Mouse (Mus musculus): Measurements from ENCODE around the gene B3gnt4. TPM values are rescaled to one million over a fixed set of nuclear protein-coding genes. Genes with fewer than 3 reads are reported as not detected.
"Not testable (repeated sequence)": the region's sequence is repeated elsewhere in the genome, so short reads cannot be mapped to it uniquely, and the experiment has no call there.

The B3gnt4 gene
- total and polyA plus RNA-seq, 2 experiments from 2014 or later, result 1.4 to 4.5 TPM

GRCm38 (mm10) chr5:123489112-123489785 lies 21.0 kb upstream of the B3gnt4 start, which contains the start of the genes Lrrc43 and Il31:
Lrrc43 (plus strand) TSS chr5:123489305.
Il31 (minus strand) TSS chr5:123489489.
- Histone ChIP-seq H3K27ac (no peak within 1 kb of the TSS), H3K9ac (replicated peaks; ENCODE audit: low read length) (peak within 1 kb of the TSS; percentile 28; the same call in 1 of the 2 replicates), H3K4me2 (ENCODE audit: low read depth, low read length) (peak within 1 kb of the TSS; percentile 56), H3K4me1 (ENCODE audit: insufficient read depth, low read length) (peaks cover 7% of the 10 kb centered on the region; the same call in 1 of the 2 replicates), H3K4me3 (ENCODE audit: low read length) (peak within 1 kb of the TSS; percentile 24), H3K27me3 (ENCODE audit: insufficient read depth, low read length) (no peaks in the 10 kb centered on the region), H3K9me3 (ENCODE audit: low read length) (no peaks in the 10 kb centered on the region), H3K36me3 (ENCODE audit: insufficient read depth, low read length) (no peaks in the 10 kb centered on the region)
- TF ChIP-seq CTCF (IDR thresholded peaks at IDR 0.05; ENCODE audit: low read depth), result no peak
- ATAC-seq, result peak; percentile 76
- WGBS, result 6% methylated on average over 25 of the region's 25 CpGs
- DNase-seq (ENCODE audit: low spot score), result peak; percentile 71

GRCm38 (mm10) chr5:123489935-123490334 lies 20.3 kb upstream of the B3gnt4 start:
- Histone ChIP-seq H3K27me3 (ENCODE audit: insufficient read depth, low read length) (no peaks in the 10 kb centered on the region), H3K9me3 (ENCODE audit: low read length) (no peaks in the 10 kb centered on the region), H3K9ac (replicated peaks; ENCODE audit: low read length) (no peak overlapping the region), H3K27ac (no peak overlapping the region), H3K4me3 (ENCODE audit: low read length) (no peak overlapping the region), H3K4me1 (ENCODE audit: insufficient read depth, low read length) (peaks cover 7% of the 10 kb centered on the region; the same call in 1 of the 2 replicates), H3K36me3 (ENCODE audit: insufficient read depth, low read length) (no peaks in the 10 kb centered on the region), H3K4me2 (ENCODE audit: low read depth, low read length) (no peak overlapping the region)
- TF ChIP-seq CTCF (IDR thresholded peaks at IDR 0.05; ENCODE audit: low read depth), result no peak
- DNase-seq (ENCODE audit: low spot score) (no peak), ATAC-seq (no peak)
- 61% methylated on average over 9 of the region's 9 CpGs for WGBS

GRCm38 (mm10) chr5:123499717-123500116 lies 10.5 kb upstream of the B3gnt4 start:
- 40% methylated on average over 4 of the region's 4 CpGs for WGBS
- no peaks in the 10 kb centered on the region for H3K36me3 ChIP-seq (ENCODE audit: insufficient read depth, low read length)

GRCm38 (mm10) chr5:123501973-123502372 lies 8.3 kb upstream of the B3gnt4 start:
- Histone ChIP-seq H3K27ac (no peak overlapping the region), H3K4me3 (ENCODE audit: low read length) (no peak overlapping the region), H3K9ac (replicated peaks; ENCODE audit: low read length) (no peak overlapping the region), H3K4me2 (ENCODE audit: low read depth, low read length) (no peak overlapping the region), H3K36me3 (ENCODE audit: insufficient read depth, low read length) (no peaks in the 10 kb centered on the region), H3K9me3 (ENCODE audit: low read length) (no peaks in the 10 kb centered on the region), H3K4me1 (ENCODE audit: insufficient read depth, low read length) (peaks cover 4% of the 10 kb centered on the region; the same call in 1 of the 2 replicates), H3K27me3 (ENCODE audit: insufficient read depth, low read length) (no peaks in the 10 kb centered on the region)
- WGBS, result 76% methylated on average over 4 of the region's 4 CpGs
- ATAC-seq (no peak), DNase-seq (ENCODE audit: low spot score) (no peak)
- TF ChIP-seq CTCF (IDR thresholded peaks at IDR 0.05; ENCODE audit: low read depth), result no peak

More at GRCm38 (mm10) chr5:123499717-123500116, 10.5 kb upstream of the B3gnt4 start:
- no peak overlapping the region for H3K9ac ChIP-seq (replicated peaks; ENCODE audit: low read length)
- H3K4me2 ChIP-seq (ENCODE audit: low read depth, low read length), result no peak overlapping the region
- no peak overlapping the region for H3K4me3 ChIP-seq (ENCODE audit: low read length)
- no peak overlapping the region for H3K27ac ChIP-seq
- H3K4me1 ChIP-seq (ENCODE audit: insufficient read depth, low read length), result peaks cover 4% of the 10 kb centered on the region; the same call in 1 of the 2 replicates
- H3K27me3 ChIP-seq (ENCODE audit: insufficient read depth, low read length), result no peaks in the 10 kb centered on the region
- peak; percentile 55; the same call in 1 of the 2 replicates for ATAC-seq
- DNase-seq (ENCODE audit: low spot score), result peak; percentile 71
- TF ChIP-seq CTCF (IDR thresholded peaks at IDR 0.05; ENCODE audit: low read depth), result peak; percentile 70
- H3K9me3 ChIP-seq (ENCODE audit: low read length), result no peaks in the 10 kb centered on the region

GRCm38 (mm10) chr5:123507936-123508723 lies 2.1 kb upstream of the B3gnt4 start:
- peak overlapping the region; percentile 20; the same call in 1 of the 2 replicates for H3K27ac ChIP-seq
- 1% methylated on average over 56 of the region's 59 CpGs for WGBS
- H3K4me3 ChIP-seq (ENCODE audit: low read length), result peak overlapping the region; percentile 62
- peak overlapping the region; percentile 84 for H3K4me2 ChIP-seq (ENCODE audit: low read depth, low read length)
- no peaks in the 10 kb centered on the region for H3K9me3 ChIP-seq (ENCODE audit: low read length)
- H3K36me3 ChIP-seq (ENCODE audit: insufficient read depth, low read length), result 0 out of 2 replicates have a peak, but pooled peaks cover 8% of the 10 kb centered on the region
- ATAC-seq, result peak; percentile 95
- peaks cover 4% of the 10 kb centered on the region; the same call in 1 of the 2 replicates for H3K4me1 ChIP-seq (ENCODE audit: insufficient read depth, low read length)
- no peaks in the 10 kb centered on the region for H3K27me3 ChIP-seq (ENCODE audit: insufficient read depth, low read length)
- peak overlapping the region; percentile 54 for H3K9ac ChIP-seq (replicated peaks; ENCODE audit: low read length)
- peak; percentile 95 for DNase-seq (ENCODE audit: low spot score)
- peak; percentile 67 for TF ChIP-seq CTCF (IDR thresholded peaks at IDR 0.05; ENCODE audit: low read depth)

GRCm38 (mm10) chr5:123508921-123509320 lies 1.3 kb upstream of the B3gnt4 start:
- H3K9me3 ChIP-seq (ENCODE audit: low read length), result no peaks in the 10 kb centered on the region
- no peak overlapping the region for H3K27ac ChIP-seq
- peak overlapping the region; percentile 54 for H3K9ac ChIP-seq (replicated peaks; ENCODE audit: low read length)
- no peak for ATAC-seq
- H3K4me1 ChIP-seq (ENCODE audit: insufficient read depth, low read length), result peaks cover 4% of the 10 kb centered on the region; the same call in 1 of the 2 replicates
- WGBS, result 7% methylated on average over 12 of the region's 12 CpGs
- H3K4me2 ChIP-seq (ENCODE audit: low read depth, low read length), result peak overlapping the region; percentile 84
- no peaks in the 10 kb centered on the region for H3K27me3 ChIP-seq (ENCODE audit: insufficient read depth, low read length)
- H3K4me3 ChIP-seq (ENCODE audit: low read length), result peak overlapping the region; percentile 62
- TF ChIP-seq CTCF (IDR thresholded peaks at IDR 0.05; ENCODE audit: low read depth), result no peak
- 0 out of 2 replicates have a peak, but pooled peaks cover 9% of the 10 kb centered on the region for H3K36me3 ChIP-seq (ENCODE audit: insufficient read depth, low read length)
- peak; percentile 19 for DNase-seq (ENCODE audit: low spot score)

- 75% methylated on average over 3 of the region's 3 CpGs for WGBS
- DNase-seq (ENCODE audit: low spot score); H3K27me3 ChIP-seq (ENCODE audit: insufficient read depth, low read length); H3K27ac ChIP-seq; ATAC-seq; H3K4me3 ChIP-seq (ENCODE audit: low read length); H3K4me2 ChIP-seq (ENCODE audit: low read depth, low read length); H3K4me1 ChIP-seq (ENCODE audit: insufficient read depth, low read length); H3K9me3 ChIP-seq (ENCODE audit: low read length); H3K9ac ChIP-seq (replicated peaks; ENCODE audit: low read length): not testable (repeated sequence)
- peaks cover 26% of the 10 kb centered on the region; the same call in 1 of the 2 replicates for H3K36me3 ChIP-seq (ENCODE audit: insufficient read depth, low read length)
Measured at GRCm38 (mm10) chr5:123511426-123511825, 1.2 kb downstream of the B3gnt4 start.

All from hindbrain, postnatal 0 days (tissue).